Mouse (Mus musculus): ENCODE data around the gene Bmp2.

The Bmp2 gene

DNA sequence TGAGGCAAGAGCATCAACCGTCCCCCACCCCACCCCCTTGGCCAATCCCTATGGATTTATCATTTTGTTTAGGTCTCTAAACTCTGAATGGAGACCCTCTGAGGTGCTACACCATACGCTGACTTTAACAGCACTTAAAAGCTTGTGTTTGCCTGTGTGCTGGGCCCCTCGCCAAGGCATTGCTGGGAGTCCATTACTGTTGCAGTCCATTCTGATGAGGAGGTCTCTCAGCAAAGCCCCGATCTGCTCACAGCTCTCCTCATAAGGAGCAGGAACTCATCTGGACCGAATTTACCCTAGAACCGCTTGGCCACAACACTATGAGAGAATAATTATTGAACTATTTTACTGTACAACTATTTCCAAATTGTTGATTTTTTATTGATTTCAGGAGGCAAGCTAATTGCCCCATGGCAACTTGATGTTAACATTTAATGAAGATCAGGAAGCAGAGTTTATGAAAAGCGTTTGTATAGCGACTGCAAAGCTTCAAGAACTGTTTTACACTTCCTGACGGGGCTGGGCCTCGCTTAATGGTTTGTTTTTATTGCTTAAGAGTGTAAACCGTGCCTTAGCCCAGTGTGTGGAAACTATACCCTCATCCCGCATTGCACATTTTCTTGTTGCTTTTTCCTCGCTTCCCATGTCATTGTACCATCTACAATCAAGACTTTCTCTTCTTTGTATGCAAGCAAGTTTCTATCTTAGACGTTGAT lies 14.2 kb downstream of the Bmp2 start:
- DNase-seq (ENCODE audit: low read depth): no peak

- no peak for DNase-seq (ENCODE audit: low read depth)
Measured at GRCm38 (mm10) chr2:133591562-133592255, 39.8 kb downstream of the Bmp2 start.

Data from 416B (cell line).